Mouse (Mus musculus) urinary bladder, adult 18-20 months (tissue): ENCODE results near the gene Krtap19-2.

Experiments
- DNase-seq, 2 experiments: peaks; one replicate each; pipeline ENCODE4 v3.0.0; 2022; ENCODE audit warnings: low spot score in 2 of 2, mixed read lengths in 2 of 2

Krtap19-2 gene

DNA sequence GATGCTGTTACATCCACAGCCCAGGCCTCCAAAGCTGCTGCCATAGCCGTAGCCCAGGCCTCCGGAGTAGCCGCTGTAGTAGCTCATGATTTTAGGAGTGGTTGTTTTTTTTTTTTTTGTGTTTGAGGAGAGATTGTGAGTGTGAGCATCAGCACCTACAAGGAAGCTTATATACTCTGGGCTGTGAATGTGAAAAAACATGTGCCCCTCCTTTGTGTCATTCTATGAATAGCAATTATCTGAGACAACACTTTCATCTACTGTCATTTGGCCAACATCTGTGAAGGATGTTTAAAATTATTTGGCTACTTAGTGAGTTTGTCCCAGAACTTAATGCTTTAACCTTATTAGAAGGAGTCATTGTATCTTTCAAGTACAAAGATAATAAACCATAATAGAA, at the start of gene Krtap19-2:
TSS of gene Krtap19-2 (minus strand) at position 101 of the 400 bp plus-strand sequence.
- no peak for DNase-seq

DNA sequence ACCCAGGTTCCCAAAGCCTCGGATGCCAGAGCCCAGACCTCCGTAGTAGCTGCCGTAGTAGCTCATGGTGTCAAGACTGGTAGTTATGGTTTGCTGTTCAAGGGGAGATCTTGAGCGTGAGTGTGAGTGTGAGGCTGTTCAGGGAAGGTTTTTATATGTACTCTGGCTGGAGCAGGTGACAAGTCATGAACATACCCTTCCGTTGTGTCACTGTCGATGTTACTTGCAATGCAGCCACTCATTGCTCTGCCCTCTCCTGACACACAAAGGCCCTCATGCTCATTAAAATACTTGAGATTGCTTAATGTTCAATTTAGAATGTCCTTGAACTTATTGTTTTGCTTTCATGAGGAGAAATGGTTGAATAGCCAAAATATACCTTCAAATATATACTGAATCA, 22.3 kb upstream of the Krtap19-2 start, which contains the start of gene Krtap19-5:
TSS of gene Krtap19-5 (minus strand) at position 101 of the 400 bp plus-strand sequence.
- no peak for DNase-seq

DNA sequence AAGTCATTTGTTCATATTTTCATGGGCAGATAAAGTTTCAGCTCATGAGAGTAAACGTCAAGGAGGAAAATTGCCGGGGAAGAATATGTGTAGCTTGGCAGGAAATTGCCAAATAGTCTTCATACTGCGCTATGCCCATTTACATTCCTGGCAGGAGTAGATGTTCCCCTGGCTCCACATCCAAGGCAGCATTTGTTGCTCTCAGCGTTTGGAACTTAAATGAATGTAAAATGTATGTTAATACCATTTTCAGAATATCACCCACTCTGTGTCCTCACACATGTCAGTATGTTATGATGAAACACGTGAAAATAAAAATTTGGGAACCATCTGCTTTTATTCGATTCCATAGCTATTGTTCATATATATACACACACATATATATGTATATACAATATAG, 12.8 kb upstream of the Krtap19-2 start:
- DNase-seq = no peak

DNA sequence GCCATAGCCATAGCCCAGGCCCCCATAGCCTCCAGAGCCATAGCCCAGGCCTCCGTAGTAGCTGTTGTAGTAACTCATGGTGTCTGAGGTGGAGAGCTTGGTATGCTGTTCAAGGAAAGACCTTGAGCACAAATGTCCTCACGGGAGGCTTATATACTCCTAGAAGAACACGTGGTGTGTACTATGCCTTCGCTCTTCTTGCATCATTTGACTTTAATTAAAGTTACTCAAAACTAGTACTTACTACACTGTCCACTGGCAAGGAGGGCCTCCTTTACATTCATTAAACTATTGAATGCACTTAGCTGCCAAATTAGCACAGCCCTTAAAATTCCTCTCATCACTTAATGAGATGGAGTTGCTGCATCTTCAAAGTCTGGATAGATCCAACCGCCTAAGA, 10.9 kb upstream of the Krtap19-2 start, which contains the start of gene Krtap19-4:
TSS of gene Krtap19-4 (minus strand) at position 101 of the 400 bp plus-strand sequence.
- DNase-seq = no peak

DNA sequence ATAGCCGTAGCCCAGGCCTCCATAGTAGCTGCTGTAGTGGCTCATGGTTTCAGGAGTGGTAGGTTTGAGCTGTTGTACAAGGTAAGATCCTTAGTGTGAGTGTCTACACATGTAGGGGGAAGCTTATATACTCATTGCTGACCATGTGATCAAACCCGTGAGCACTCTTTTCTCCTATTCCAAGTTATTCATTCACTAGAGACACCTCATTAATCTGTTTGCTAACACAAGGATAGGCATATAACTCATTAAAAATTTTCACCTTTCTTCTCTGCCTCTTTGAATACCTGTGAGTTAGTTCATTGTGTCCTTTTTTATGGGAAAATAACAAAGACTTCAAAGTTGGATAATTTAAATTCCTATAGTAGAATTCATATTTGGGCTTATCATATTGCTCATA, 3.9 kb upstream of the Krtap19-2 start, which contains the start of gene Krtap19-3:
TSS of gene Krtap19-3 (minus strand) at position 101 of the 400 bp plus-strand sequence.
- DNase-seq = no peak

DNA sequence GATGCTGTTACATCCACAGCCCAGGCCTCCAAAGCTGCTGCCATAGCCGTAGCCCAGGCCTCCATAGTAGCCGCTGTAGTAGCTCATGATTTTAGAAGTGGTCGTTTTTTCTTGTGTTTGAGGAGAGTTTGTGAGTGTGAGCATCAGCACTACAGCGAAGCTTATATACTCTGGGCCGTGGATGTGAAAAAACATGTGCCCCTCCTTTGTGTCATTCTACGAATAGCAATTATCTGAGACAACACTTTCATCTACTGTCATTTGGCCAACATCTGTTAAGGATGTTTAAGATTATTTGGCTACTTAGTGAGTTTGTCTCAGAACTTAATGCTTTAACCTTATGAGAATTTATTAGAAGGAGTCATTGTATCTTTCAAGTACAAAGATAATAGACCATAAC, 4.8 kb downstream of the Krtap19-2 start, which contains the start of gene Krtap19-1:
TSS of gene Krtap19-1 (minus strand) at position 101 of the 400 bp plus-strand sequence.
- DNase-seq = no peak

DNA sequence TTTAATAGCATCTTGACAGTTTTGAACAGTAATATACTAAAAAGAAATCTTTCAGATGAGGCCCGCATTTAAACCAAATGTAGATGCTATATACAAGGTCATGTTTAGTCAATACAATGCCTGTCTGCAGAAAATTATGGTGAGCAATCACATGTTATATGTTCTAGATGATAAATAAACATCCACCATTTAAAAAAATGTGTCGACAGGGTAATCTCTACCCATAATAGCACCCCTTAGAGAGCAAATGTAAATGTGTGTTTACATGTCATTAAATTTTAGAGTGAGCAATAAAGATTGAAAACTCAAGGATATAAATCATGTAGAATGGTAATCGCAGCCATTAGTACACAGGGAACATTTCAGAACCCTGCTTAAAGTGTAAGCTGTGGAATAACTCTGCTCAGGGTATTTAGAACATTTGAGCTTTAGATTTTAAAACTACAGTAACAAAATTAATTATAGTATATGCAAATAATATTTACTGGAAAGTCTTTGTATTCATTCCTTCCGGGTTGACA, 9.1 kb downstream of the Krtap19-2 start:
- DNase-seq = no peak

DNA sequence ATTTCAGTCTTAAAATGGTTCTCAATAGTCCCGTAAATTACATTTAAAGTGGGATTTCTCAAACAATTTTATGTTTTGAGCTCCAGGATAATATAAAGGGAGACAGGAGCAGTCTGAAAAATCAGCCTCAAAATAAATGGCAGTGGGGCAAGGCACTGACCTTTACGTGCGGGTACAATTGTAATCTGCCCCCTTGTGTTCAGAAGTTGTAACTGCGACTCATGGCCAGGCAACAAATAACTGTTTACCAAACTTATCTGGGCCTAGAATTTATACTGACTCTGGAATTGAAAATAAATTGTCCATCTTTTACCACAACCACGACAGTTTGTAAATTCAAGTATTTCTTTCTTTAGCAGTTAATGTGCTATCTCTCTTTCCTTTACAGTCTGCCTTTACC, 22.6 kb downstream of the Krtap19-2 start:
- no peak for DNase-seq

DNA sequence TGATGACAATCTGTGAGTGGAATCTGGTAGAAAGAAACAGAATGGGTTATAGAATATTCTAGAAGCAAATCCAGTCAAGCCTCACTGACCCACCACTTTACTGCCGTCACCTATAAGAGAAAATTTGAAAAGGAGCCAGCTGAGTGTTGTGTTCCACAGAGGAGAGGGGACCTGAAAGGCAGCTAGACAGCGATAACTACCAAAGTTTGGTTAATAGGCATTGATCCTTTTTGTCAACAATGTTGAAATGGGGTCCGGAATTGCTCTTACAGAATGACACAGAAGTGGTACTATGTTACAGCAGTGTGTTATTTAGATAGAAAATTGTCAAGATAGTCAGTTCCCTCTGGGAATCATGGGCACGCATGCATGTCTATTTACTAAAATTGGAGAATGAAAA, 25.5 kb downstream of the Krtap19-2 start:
- no peak for DNase-seq

DNA sequence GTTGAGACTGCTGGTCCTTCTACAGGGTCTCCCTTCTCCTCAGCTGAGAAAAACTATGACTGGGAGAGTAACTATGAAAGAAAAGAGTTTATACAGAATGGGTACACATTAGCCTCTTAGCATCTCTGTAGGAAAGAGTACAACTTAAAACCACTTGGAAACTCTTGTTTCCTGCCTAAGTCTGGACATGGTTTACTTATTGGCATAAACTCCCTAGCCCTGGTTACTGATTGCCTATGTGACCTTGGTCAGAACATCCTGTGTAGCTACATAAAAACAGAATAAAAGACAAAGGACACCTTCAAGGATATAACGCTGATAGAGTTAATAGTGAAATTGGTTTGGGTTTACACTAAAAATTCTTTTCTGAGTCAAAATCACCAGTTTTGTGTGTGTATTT, 26.7 kb downstream of the Krtap19-2 start:
- no peak for DNase-seq

DNA sequence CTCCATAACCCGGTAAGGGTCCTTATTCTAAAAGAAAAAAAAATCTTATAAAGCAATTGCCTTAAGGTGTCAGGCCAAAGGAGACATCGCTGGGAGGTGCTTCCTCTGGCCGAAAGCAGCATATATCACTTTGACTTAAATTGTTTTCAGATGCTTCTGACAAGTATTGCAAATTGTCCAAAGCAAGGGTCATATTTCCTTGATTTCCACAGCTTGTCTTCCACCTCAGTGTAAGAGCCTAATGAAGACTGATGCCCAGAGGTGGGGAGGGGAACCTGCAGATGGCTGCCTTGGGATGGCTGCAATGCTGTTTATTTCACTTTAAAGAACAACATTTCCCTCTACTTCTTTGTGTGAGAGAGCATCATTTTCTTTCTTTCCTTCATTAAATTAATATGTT, 47.1 kb downstream of the Krtap19-2 start:
- no peak for DNase-seq

DNA sequence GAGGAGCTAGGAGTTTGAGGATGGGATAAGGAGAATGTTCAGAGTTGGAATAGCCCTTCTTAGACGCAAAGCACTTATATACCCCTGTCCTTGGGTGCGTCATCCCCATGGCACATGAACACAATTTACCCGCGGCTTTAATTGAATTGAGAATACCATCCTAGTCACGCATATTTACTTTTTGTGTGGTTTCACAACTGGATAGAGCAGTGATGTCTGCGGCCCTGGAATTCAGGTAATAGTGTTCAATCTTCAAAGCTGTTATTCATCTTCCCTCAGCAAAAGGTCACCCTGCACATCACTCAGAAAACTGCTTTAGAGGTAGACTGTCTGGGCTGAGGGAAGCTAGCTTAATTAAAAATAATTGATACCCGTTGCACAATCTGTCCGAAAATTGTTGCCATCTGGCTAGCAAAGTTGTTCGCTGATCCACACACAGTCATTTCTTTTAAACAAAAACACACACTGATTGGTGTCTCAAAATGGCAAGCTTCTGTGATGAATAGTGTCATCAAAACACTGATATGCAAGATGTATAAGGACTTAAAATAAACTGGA, 47.9 kb downstream of the Krtap19-2 start, which contains the start of gene Krtap14:
TSS of gene Krtap14 (minus strand) at position 51 of the 558 bp plus-strand sequence.
- no peak for DNase-seq

DNA sequence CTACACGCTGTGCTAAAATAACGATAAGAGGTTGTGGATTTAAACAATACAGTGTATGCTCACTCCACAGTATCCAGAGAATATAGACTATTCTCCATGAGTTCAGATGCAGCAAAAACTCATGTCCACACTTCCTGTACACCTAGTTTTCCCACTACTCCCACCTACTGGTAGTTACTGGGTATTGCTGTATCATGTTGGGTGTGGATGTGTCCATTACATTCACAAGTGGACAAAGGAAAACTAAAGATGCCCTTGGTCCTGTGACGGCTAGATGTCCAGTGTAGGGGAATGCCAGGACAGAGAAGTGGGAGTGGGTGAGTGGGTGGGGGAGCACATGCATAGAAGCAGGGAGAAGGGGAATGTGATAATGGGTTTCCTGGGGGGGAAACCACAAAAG, 50.3 kb downstream of the Krtap19-2 start:
- DNase-seq = no peak
